Mouse (Mus musculus) adrenal gland, postnatal 14 days (tissue): Measurements from ENCODE around the gene Gm21834. TPM values are rescaled to one million over a fixed set of nuclear protein-coding genes. Genes with fewer than 3 reads are reported as not detected.

Source experiments
- DNase-seq: peaks from one replicate; pipeline ENCODE4 v3.0.0; 2021; ENCODE audit warnings: mixed read lengths
- long read RNA-seq, 2 experiments: library from polyadenylated mRNA; stranded (forward); transcript quantifications; one replicate each; pipeline ENCODE4 v2.0.0; 2021
- total RNA-seq: library from RNA; stranded (reverse); gene quantifications from 2 replicates; pipeline ENCODE4 v1.2.3, GENCODE M21; 2021

Gene Gm21834
- total RNA-seq = not detected in 2 replicates
- long read RNA-seq, experiment 1 = 0 reads
- long read RNA-seq, experiment 2 = 0 reads

- DNase-seq = no peak
These were observed at the start of gene Gm21834 for GRCm38 (mm10) chr17:57742119-57742518. Gene Gm21834, minus strand, starts transcription at chr17:57742219.

- no peak for DNase-seq
These were observed 46.3 kb upstream of the Gm21834 start for GRCm38 (mm10) chr17:57788161-57788799.

- DNase-seq = peak; percentile 5
These were observed 28.9 kb upstream of the Gm21834 start for GRCm38 (mm10) chr17:57770904-57771303.

DNA sequence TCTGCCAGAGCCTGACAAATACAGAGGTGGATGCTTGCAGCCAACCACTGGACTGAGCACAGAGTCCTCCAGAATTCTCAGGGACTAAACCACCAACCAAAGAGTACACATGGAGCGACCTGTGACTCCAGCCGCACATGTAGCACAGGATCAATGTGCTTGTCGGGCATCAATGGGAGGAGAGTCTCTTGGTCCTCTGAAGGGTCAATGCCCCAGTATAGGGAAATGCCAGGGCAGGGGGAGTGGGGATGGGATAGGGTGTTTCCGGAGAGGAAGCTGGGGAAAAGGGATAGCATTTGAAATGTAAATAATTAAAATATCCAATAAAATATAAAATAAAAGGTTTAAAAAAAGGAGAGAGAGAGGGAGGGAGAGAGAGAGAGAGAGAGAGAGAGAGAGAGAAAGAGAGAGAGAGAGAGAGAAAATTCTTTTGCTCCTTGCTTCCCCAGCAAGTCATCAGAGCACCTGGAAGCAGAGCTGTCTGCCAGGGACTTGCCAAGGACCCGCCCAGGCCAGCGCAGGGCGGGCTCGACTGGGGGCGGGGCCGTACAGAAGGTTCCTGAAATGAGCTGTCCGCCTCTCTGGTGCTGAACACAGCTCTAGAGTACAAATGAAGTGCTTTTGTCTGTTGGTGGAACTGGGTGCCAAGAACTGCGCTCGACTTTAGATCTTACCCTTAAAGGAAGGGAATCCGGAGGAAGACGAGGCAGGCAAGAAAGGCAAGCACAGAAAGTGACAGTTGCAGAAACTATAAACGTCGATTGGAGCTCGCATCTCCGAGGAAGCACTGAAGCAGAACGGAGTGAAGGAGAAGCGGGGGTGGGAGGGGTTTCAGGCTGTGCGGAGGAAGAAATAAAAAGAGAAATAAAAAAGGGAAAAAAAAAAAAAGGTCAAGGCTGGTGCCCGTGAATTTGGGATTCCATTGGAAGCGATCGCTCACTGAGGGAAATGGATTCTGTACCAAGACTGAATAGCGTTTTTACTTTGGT, 26.9 kb upstream of the Gm21834 start, which contains the start of gene Cntnap5c:
Gene Cntnap5c, plus strand, starts transcription at position 949 of the 989 bp plus-strand sequence.
- peak; percentile 77 for DNase-seq

GRCm38 (mm10) chr17:57767306-57767705, 25.3 kb upstream of the Gm21834 start:
- no peak for DNase-seq

GRCm38 (mm10) chr17:57758033-57758432, 16.0 kb upstream of the Gm21834 start:
- no peak for DNase-seq

GRCm38 (mm10) chr17:57694791-57695190, 47.2 kb downstream of the Gm21834 start:
- DNase-seq = no peak

Other genes with a start within 250 kb of the Gm21834 start
- not detected in 2 replicates for gene Vmn2r120, start 196.7 kb downstream of the Gm21834 start, total RNA-seq
- gene Cntnap5c, start 27.4 kb upstream of the Gm21834 start, total RNA-seq = not detected in 2 replicates